Mouse (Mus musculus) stomach, embryonic 15.5 days (tissue): ENCODE results near the gene Foxred2. TPM values are rescaled to one million over a fixed set of nuclear protein-coding genes. Genes with fewer than 3 reads are reported as not detected.

ENCODE experiments used
- ATAC-seq: fragments of 200-750 bp; cut with Nextera tagmentation; 2 replicates; pipeline ENCODE4 v1.8.0; 2017; ENCODE audit warnings: low read depth, moderate number of reproducible peaks, moderate TSS enrichment; ENCODE audit not compliant: insufficient read depth, low FRiP score
- H3K27ac ChIP-seq: fragments of 300-500 bp; sonication (generic); 2 replicates; pipeline ENCODE4 v1.5.1; 2015; ENCODE audit warnings: mild to moderate bottlenecking, inconsistent platforms
- H3K27me3 ChIP-seq: fragments of 300-500 bp; sonication (generic); replicated peaks from 2 replicates; pipeline ENCODE4 v1.6.1; 2015; ENCODE audit warnings: inconsistent platforms
- H3K36me3 ChIP-seq: fragments of 300-500 bp; sonication (generic); 2 replicates; pipeline ENCODE4 v1.6.1; 2015; ENCODE audit warnings: inconsistent platforms
- H3K4me1 ChIP-seq: fragments of 300-500 bp; sonication (generic); 2 replicates; pipeline ENCODE4 v1.6.1; 2015; ENCODE audit warnings: inconsistent platforms
- H3K4me2 ChIP-seq: fragments of 300-500 bp; sonication (generic); 2 replicates; pipeline ENCODE4 v1.6.1; 2015; ENCODE audit warnings: mild to moderate bottlenecking, inconsistent platforms
- H3K4me3 ChIP-seq: fragments of 300-500 bp; sonication (generic); replicated peaks from 2 replicates; pipeline ENCODE4 v1.5.1; 2015; ENCODE audit warnings: inconsistent platforms
- H3K9ac ChIP-seq: fragments of 300-500 bp; sonication (generic); 2 replicates; pipeline ENCODE4 v1.6.1; 2015; ENCODE audit warnings: inconsistent platforms
- H3K9me3 ChIP-seq: fragments of 300-500 bp; sonication (generic); 2 replicates; pipeline ENCODE4 v1.6.1; 2016; ENCODE audit warnings: inconsistent platforms
- WGBS: fragments of 180-500 bp; shearing (Covaris S2); methylation state at CpG from one replicate; pipeline ENCODE4 v1.1.7; 2015; 5-methylcytosine and 5-hydroxymethylcytosine counted together
- polyA plus RNA-seq: library from polyadenylated mRNA; unstranded; fragments of >200 nt; fragmentation: Nextera tagmentation; extraction: Ambion mirVana; gene quantifications from 2 replicates; pipeline ENCODE4 v1.2.1, GENCODE M21; 2015

The Foxred2 gene
- polyA plus RNA-seq, 1 experiment from 2014 or later: 3.1 TPM

DNA sequence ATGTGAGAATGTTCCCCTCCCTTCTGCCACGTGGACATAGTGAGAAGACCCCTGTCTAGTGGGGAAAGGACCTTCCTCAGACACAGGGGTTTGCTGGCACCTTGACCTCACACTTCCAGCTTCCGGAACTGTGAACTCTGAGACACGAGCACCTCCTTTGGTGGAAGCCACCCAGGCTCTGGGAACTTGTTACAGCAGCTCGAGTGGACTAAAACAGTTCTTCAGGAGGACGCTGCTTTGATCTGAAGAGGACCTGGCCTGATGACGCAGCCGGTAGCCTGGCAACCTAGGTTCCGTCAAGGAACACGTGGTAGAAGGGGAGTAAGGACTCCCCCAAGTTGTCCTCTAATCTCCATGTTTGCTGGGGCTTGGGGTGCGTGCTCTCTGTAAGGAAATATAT lies 64.1 kb downstream of the Foxred2 start:
- Histone ChIP-seq H3K9me3 (no peaks in the 10 kb centered on the region), H3K4me1 (peaks cover 14% of the 10 kb centered on the region; the same call in 1 of the 2 replicates), H3K27ac (no peak overlapping the region), H3K27me3 (no peaks in the 10 kb centered on the region), H3K4me3 (no peak overlapping the region), H3K9ac (no peak overlapping the region), H3K4me2 (no peak overlapping the region), H3K36me3 (no peaks in the 10 kb centered on the region)
- no peak for ATAC-seq
- WGBS: 87% methylated on average over 10 of the region's 10 CpGs

- no peak overlapping the region for H3K9ac ChIP-seq
- no peaks in the 10 kb centered on the region for H3K27me3 ChIP-seq
- ATAC-seq: no peak
- no peak overlapping the region for H3K27ac ChIP-seq
- H3K4me3 ChIP-seq: no peak overlapping the region
- WGBS: 68% methylated on average over 8 of the region's 8 CpGs
- no peaks in the 10 kb centered on the region for H3K36me3 ChIP-seq
- H3K4me1 ChIP-seq: peaks cover 19% of the 10 kb centered on the region; the same call in 1 of the 2 replicates
- H3K9me3 ChIP-seq: no peaks in the 10 kb centered on the region
- H3K4me2 ChIP-seq: no peak overlapping the region
Measured at GRCm38 (mm10) chr15:77891766-77892165, 64.8 kb downstream of the Foxred2 start.

Other genes with a start within 250 kb of the Foxred2 start
- 0.13 TPM in 1 of 2 replicates, not detected in the other for gene Apol9b, start 227.7 kb downstream of the Foxred2 start, polyA plus RNA-seq
- 0.75 and 1.7 TPM in 2 replicates for gene Apol8, start 199.7 kb downstream of the Foxred2 start, polyA plus RNA-seq
- gene Myh9, start 114.5 kb downstream of the Foxred2 start, polyA plus RNA-seq: 57.0 TPM in 2 replicates
- gene Txn2, start 27.7 kb downstream of the Foxred2 start, polyA plus RNA-seq: 259 and 260 TPM in 2 replicates
- 193 and 199 TPM in 2 replicates for gene Eif3d, start 14.1 kb upstream of the Foxred2 start, polyA plus RNA-seq
- 0.12 and 0.13 TPM in 2 replicates for gene Cacng2, start 163.3 kb upstream of the Foxred2 start, polyA plus RNA-seq
- gene Ift27, start 217.4 kb upstream of the Foxred2 start, polyA plus RNA-seq: 64.6 and 70.7 TPM in 2 replicates
- gene Pvalb, start 249.7 kb upstream of the Foxred2 start, polyA plus RNA-seq: 0.37 TPM in 1 of 2 replicates, not detected in the other